Mouse (Mus musculus) hindbrain, embryonic 13.5 days (tissue): ENCODE measurements at regions not wholly inside any gene's neighbourhood (a gene's known extent, or its start where the extent isn't known, plus 50 kb on each side); places are given as distances from the start of the nearest gene placed in this dataset.
"Not testable (repeated sequence)": the region's sequence is repeated elsewhere in the genome, so short reads cannot be mapped to it uniquely, and the experiment has no call there.

ENCODE experiments used
- ATAC-seq: fragments of 200-750 bp; cut with Nextera tagmentation; 2 replicates; pipeline ENCODE4 v1.8.0; 2017; ENCODE audit warnings: moderate TSS enrichment; ENCODE audit not compliant: low FRiP score
- H3K27ac ChIP-seq: fragments of 300-500 bp; sonication (generic); 2 replicates; pipeline ENCODE4 v1.5.1; 2015; ENCODE audit warnings: inconsistent platforms, mild to moderate bottlenecking, moderate library complexity
- H3K27me3 ChIP-seq: fragments of 300-500 bp; sonication (generic); 2 replicates; pipeline ENCODE4 v1.6.1; 2015; ENCODE audit warnings: mild to moderate bottlenecking, inconsistent platforms
- H3K36me3 ChIP-seq: fragments of 300-500 bp; sonication (generic); 2 replicates; pipeline ENCODE4 v1.6.1; 2015; ENCODE audit warnings: mild to moderate bottlenecking, inconsistent platforms
- H3K4me1 ChIP-seq: fragments of 300-500 bp; sonication (generic); replicated peaks from 2 replicates; pipeline ENCODE4 v1.6.1; 2015; ENCODE audit warnings: inconsistent platforms
- H3K4me2 ChIP-seq: fragments of 300-500 bp; sonication (generic); 2 replicates; pipeline ENCODE4 v1.6.1; 2015; ENCODE audit warnings: inconsistent platforms, mild to moderate bottlenecking, moderate library complexity
- H3K4me3 ChIP-seq: fragments of 300-500 bp; sonication (generic); 2 replicates; pipeline ENCODE4 v1.5.1; 2015; ENCODE audit warnings: mild to moderate bottlenecking, inconsistent platforms
- H3K9ac ChIP-seq: fragments of 300-500 bp; sonication (generic); 2 replicates; pipeline ENCODE4 v1.6.1; 2015; ENCODE audit warnings: mild to moderate bottlenecking, inconsistent platforms
- H3K9me3 ChIP-seq: fragments of 300-500 bp; sonication (generic); 2 replicates; pipeline ENCODE4 v1.6.1; 2016; ENCODE audit warnings: inconsistent platforms
- WGBS: fragments of 180-500 bp; shearing (Covaris S2); methylation state at CpG from one replicate; pipeline ENCODE4 v1.1.7; 2015; 5-methylcytosine and 5-hydroxymethylcytosine counted together

GRCm38 (mm10) chr2:3864872-3865271 lies 152.6 kb upstream of the Frmd4a start:
- Histone ChIP-seq H3K36me3 (no peaks in the 10 kb centered on the region), H3K4me3 (no peak overlapping the region), H3K4me2 (no peak overlapping the region), H3K27ac (peak overlapping the region; percentile 6; the same call in 1 of the 2 replicates), H3K9me3 (no peaks in the 10 kb centered on the region), H3K9ac (no peak overlapping the region), H3K4me1 (no peaks in the 10 kb centered on the region), H3K27me3 (no peaks in the 10 kb centered on the region)
- no peak for ATAC-seq
- WGBS, result 70% methylated on average over 10 of the region's 10 CpGs

- not testable (repeated sequence) for H3K4me1 ChIP-seq, ATAC-seq, H3K4me3 ChIP-seq, H3K27me3 ChIP-seq, H3K9ac ChIP-seq, H3K4me2 ChIP-seq, H3K36me3 ChIP-seq, H3K27ac ChIP-seq, H3K9me3 ChIP-seq
- 83% methylated on average over 4 of the region's 4 CpGs for WGBS
Measured at GRCm38 (mm10) chr2:3866736-3867135, 150.8 kb upstream of the Frmd4a start.

- Histone ChIP-seq H3K4me3 (no peak overlapping the region), H3K27me3 (no peaks in the 10 kb centered on the region), H3K9me3 (no peaks in the 10 kb centered on the region), H3K4me2 (no peak overlapping the region), H3K9ac (no peak overlapping the region), H3K4me1 (no peaks in the 10 kb centered on the region), H3K27ac (no peak overlapping the region), H3K36me3 (no peaks in the 10 kb centered on the region)
- no peak for ATAC-seq
- 87% methylated on average over 1 of the region's 1 CpGs for WGBS
Measured at GRCm38 (mm10) chr2:3869701-3870100, 147.8 kb upstream of the Frmd4a start.

- WGBS, result 88% methylated on average over 3 of the region's 3 CpGs
- Histone ChIP-seq H3K36me3 (no peaks in the 10 kb centered on the region), H3K9ac (no peak overlapping the region), H3K4me2 (no peak overlapping the region), H3K27me3 (no peaks in the 10 kb centered on the region), H3K4me1 (no peaks in the 10 kb centered on the region), H3K9me3 (no peaks in the 10 kb centered on the region; the same call in 1 of the 2 replicates), H3K4me3 (no peak overlapping the region), H3K27ac (no peak overlapping the region)
- ATAC-seq, result no peak
Measured at GRCm38 (mm10) chr2:3871748-3872147, 145.8 kb upstream of the Frmd4a start.

GRCm38 (mm10) chr2:3887000-3887399 lies 130.5 kb upstream of the Frmd4a start:
- Histone ChIP-seq H3K4me1 (peaks cover 31% of the 10 kb centered on the region), H3K9me3 (no peaks in the 10 kb centered on the region), H3K4me2 (no peak overlapping the region), H3K4me3 (no peak overlapping the region), H3K9ac (no peak overlapping the region), H3K27ac (no peak overlapping the region), H3K27me3 (no peaks in the 10 kb centered on the region), H3K36me3 (no peaks in the 10 kb centered on the region)
- ATAC-seq, result no peak
- 45% methylated on average over 6 of the region's 6 CpGs for WGBS

GRCm38 (mm10) chr2:3887845-3888433 lies 129.6 kb upstream of the Frmd4a start:
- H3K4me2 ChIP-seq, result peak overlapping the region; percentile 40
- no peak overlapping the region for H3K4me3 ChIP-seq
- 31% methylated on average over 14 of the region's 14 CpGs for WGBS
- H3K4me1 ChIP-seq, result peaks cover 31% of the 10 kb centered on the region
- H3K9me3 ChIP-seq, result no peaks in the 10 kb centered on the region
- no peaks in the 10 kb centered on the region for H3K36me3 ChIP-seq
- H3K9ac ChIP-seq, result no peak overlapping the region
- 0 out of 2 replicates have a peak overlapping the region, but pooled peaks have one; percentile 12 for H3K27ac ChIP-seq
- no peak for ATAC-seq
- H3K27me3 ChIP-seq, result no peaks in the 10 kb centered on the region

GRCm38 (mm10) chr2:3889381-3889780 lies 128.1 kb upstream of the Frmd4a start:
- H3K27me3 ChIP-seq, result no peaks in the 10 kb centered on the region
- H3K4me3 ChIP-seq, result no peak overlapping the region
- H3K9me3 ChIP-seq, result no peaks in the 10 kb centered on the region
- H3K4me2 ChIP-seq, result no peak overlapping the region
- 76% methylated on average over 3 of the region's 3 CpGs for WGBS
- H3K4me1 ChIP-seq, result peaks cover 31% of the 10 kb centered on the region
- no peak overlapping the region for H3K27ac ChIP-seq
- ATAC-seq, result no peak
- no peaks in the 10 kb centered on the region for H3K36me3 ChIP-seq
- no peak overlapping the region for H3K9ac ChIP-seq

- ATAC-seq, result no peak
- WGBS, result 42% methylated on average over 8 of the region's 8 CpGs
Measured at GRCm38 (mm10) chr2:3890462-3890861, 127.1 kb upstream of the Frmd4a start.

GRCm38 (mm10) chr2:3907026-3907425 lies 110.5 kb upstream of the Frmd4a start:
- Histone ChIP-seq H3K36me3 (no peaks in the 10 kb centered on the region), H3K4me2 (no peak overlapping the region), H3K4me1 (peaks cover 17% of the 10 kb centered on the region), H3K9ac (no peak overlapping the region), H3K27me3 (no peaks in the 10 kb centered on the region), H3K4me3 (no peak overlapping the region), H3K27ac (no peak overlapping the region), H3K9me3 (no peaks in the 10 kb centered on the region)
- ATAC-seq, result no peak
- WGBS, result 90% methylated on average over 4 of the region's 4 CpGs

More at GRCm38 (mm10) chr2:3890462-3890861, 127.1 kb upstream of the Frmd4a start:
- no peak overlapping the region for H3K4me2 ChIP-seq
- H3K27me3 ChIP-seq, result no peaks in the 10 kb centered on the region
- H3K27ac ChIP-seq, result no peak overlapping the region
- H3K4me1 ChIP-seq, result peaks cover 31% of the 10 kb centered on the region
- no peaks in the 10 kb centered on the region for H3K9me3 ChIP-seq
- no peak overlapping the region for H3K4me3 ChIP-seq
- H3K36me3 ChIP-seq, result no peaks in the 10 kb centered on the region
- H3K9ac ChIP-seq, result no peak overlapping the region

- 84% methylated on average over 3 of the region's 3 CpGs for WGBS
- H3K4me2 ChIP-seq, result no peak overlapping the region
- no peak overlapping the region for H3K27ac ChIP-seq
- H3K4me3 ChIP-seq, result no peak overlapping the region
- no peak overlapping the region for H3K9ac ChIP-seq
- peaks cover 17% of the 10 kb centered on the region for H3K4me1 ChIP-seq
- no peak for ATAC-seq
- H3K9me3 ChIP-seq, result no peaks in the 10 kb centered on the region
- no peaks in the 10 kb centered on the region for H3K27me3 ChIP-seq
- H3K36me3 ChIP-seq, result no peaks in the 10 kb centered on the region
Measured at GRCm38 (mm10) chr2:3908192-3908591, 109.3 kb upstream of the Frmd4a start.

- 47% methylated on average over 9 of the region's 9 CpGs for WGBS
- H3K9ac ChIP-seq, result no peak overlapping the region
- no peak overlapping the region for H3K4me2 ChIP-seq
- H3K27ac ChIP-seq, result peak overlapping the region; percentile 82
- H3K27me3 ChIP-seq, result no peaks in the 10 kb centered on the region
- H3K4me1 ChIP-seq, result peaks cover 17% of the 10 kb centered on the region
- no peaks in the 10 kb centered on the region for H3K9me3 ChIP-seq
- peak; percentile 57 for ATAC-seq
- no peak overlapping the region for H3K4me3 ChIP-seq
- H3K36me3 ChIP-seq, result no peaks in the 10 kb centered on the region
Measured at GRCm38 (mm10) chr2:3910086-3910891, 107.2 kb upstream of the Frmd4a start.

GRCm38 (mm10) chr2:3915141-3915540 lies 102.4 kb upstream of the Frmd4a start:
- 74% methylated on average over 7 of the region's 7 CpGs for WGBS
- ATAC-seq, result no peak
- Histone ChIP-seq H3K9ac (no peak overlapping the region), H3K4me1 (peaks cover 6% of the 10 kb centered on the region; the same call in 1 of the 2 replicates), H3K36me3 (no peaks in the 10 kb centered on the region), H3K27me3 (no peaks in the 10 kb centered on the region), H3K4me2 (no peak overlapping the region), H3K4me3 (no peak overlapping the region), H3K27ac (no peak overlapping the region), H3K9me3 (no peaks in the 10 kb centered on the region)

GRCm38 (mm10) chr2:3916365-3916764 lies 101.2 kb upstream of the Frmd4a start:
- H3K27ac ChIP-seq, result no peak overlapping the region
- no peaks in the 10 kb centered on the region for H3K9me3 ChIP-seq
- H3K27me3 ChIP-seq, result no peaks in the 10 kb centered on the region
- ATAC-seq, result no peak
- no peaks in the 10 kb centered on the region for H3K4me1 ChIP-seq
- H3K36me3 ChIP-seq, result no peaks in the 10 kb centered on the region
- 94% methylated on average over 3 of the region's 3 CpGs for WGBS
- H3K4me2 ChIP-seq, result no peak overlapping the region
- H3K9ac ChIP-seq, result no peak overlapping the region
- H3K4me3 ChIP-seq, result no peak overlapping the region
